Mouse (Mus musculus): Measurements from ENCODE around the gene Pde7b.

The Pde7b gene

GRCm38 (mm10) chr10:20503265-20504025, 221.4 kb downstream of the Pde7b start:
- in situ Hi-C loops (cut with MboI, MseI) = no loop called here

GRCm38 (mm10) chr10:20501221-20501620, 223.7 kb downstream of the Pde7b start:
- in situ Hi-C loops (cut with MboI, MseI) = no loop called here

GRCm38 (mm10) chr10:20495051-20495450, 229.8 kb downstream of the Pde7b start:
- in situ Hi-C loops (cut with MboI, MseI) = no loop called here

- in situ Hi-C loops (cut with MboI, MseI) = no loop called here
These were observed 230.9 kb downstream of the Pde7b start for GRCm38 (mm10) chr10:20493826-20494455.

GRCm38 (mm10) chr10:20492216-20492964, 232.5 kb downstream of the Pde7b start:
- in situ Hi-C loops (cut with MboI, MseI) = no loop called here

GRCm38 (mm10) chr10:20490775-20491174, 234.1 kb downstream of the Pde7b start:
- in situ Hi-C loops (cut with MboI, MseI) = no loop called here

- in situ Hi-C loops (cut with MboI, MseI) = no loop called here
These were observed 234.6 kb downstream of the Pde7b start for GRCm38 (mm10) chr10:20490281-20490680.

- in situ Hi-C loops (cut with MboI, MseI) = no loop called here
These were observed 238.2 kb downstream of the Pde7b start for GRCm38 (mm10) chr10:20486461-20487253.

- in situ Hi-C loops (cut with MboI, MseI) = no loop called here
These were observed 239.1 kb downstream of the Pde7b start for GRCm38 (mm10) chr10:20485816-20486215.

GRCm38 (mm10) chr10:20479481-20479880, 245.4 kb downstream of the Pde7b start:
- in situ Hi-C loops (cut with MboI, MseI) = no loop called here

- in situ Hi-C loops (cut with MboI, MseI) = no loop called here
These were observed 246.4 kb downstream of the Pde7b start for GRCm38 (mm10) chr10:20478456-20478855.

- in situ Hi-C loops (cut with MboI, MseI) = no loop called here
These were observed 250.0 kb downstream of the Pde7b start for GRCm38 (mm10) chr10:20474831-20475230.

- in situ Hi-C loops (cut with MboI, MseI) = no loop called here
These were observed 250.8 kb downstream of the Pde7b start for GRCm38 (mm10) chr10:20474036-20474435.

- in situ Hi-C loops (cut with MboI, MseI) = no loop called here
These were observed 251.4 kb downstream of the Pde7b start for GRCm38 (mm10) chr10:20473505-20473904.

- in situ Hi-C loops (cut with MboI, MseI) = no loop called here
These were observed 252.9 kb downstream of the Pde7b start for GRCm38 (mm10) chr10:20472007-20472406.

- in situ Hi-C loops (cut with MboI, MseI) = no loop called here
These were observed 260.2 kb downstream of the Pde7b start for GRCm38 (mm10) chr10:20464631-20465030.

- in situ Hi-C loops (cut with MboI, MseI) = no loop called here
These were observed 260.9 kb downstream of the Pde7b start for GRCm38 (mm10) chr10:20463941-20464340.

- in situ Hi-C loops (cut with MboI, MseI) = no loop called here
These were observed 262.3 kb downstream of the Pde7b start for GRCm38 (mm10) chr10:20462596-20462995.

- in situ Hi-C loops (cut with MboI, MseI) = no loop called here
These were observed 265.1 kb downstream of the Pde7b start for GRCm38 (mm10) chr10:20459657-20460350.

- in situ Hi-C loops (cut with MboI, MseI) = no loop called here
These were observed 265.7 kb downstream of the Pde7b start for GRCm38 (mm10) chr10:20459160-20459559.

Measured in T-helper 2 cell (primary cell).